Mouse (Mus musculus) spleen, postnatal 36 days (tissue): Measurements from ENCODE around the gene Ell2.

Experiments
- DNase-seq, 2 experiments: peaks; one replicate each; pipeline ENCODE4 v3.0.0; 2022; ENCODE audit warnings: low spot score in 2 of 2, mixed read lengths in 1 of 2

The Ell2 gene

DNA sequence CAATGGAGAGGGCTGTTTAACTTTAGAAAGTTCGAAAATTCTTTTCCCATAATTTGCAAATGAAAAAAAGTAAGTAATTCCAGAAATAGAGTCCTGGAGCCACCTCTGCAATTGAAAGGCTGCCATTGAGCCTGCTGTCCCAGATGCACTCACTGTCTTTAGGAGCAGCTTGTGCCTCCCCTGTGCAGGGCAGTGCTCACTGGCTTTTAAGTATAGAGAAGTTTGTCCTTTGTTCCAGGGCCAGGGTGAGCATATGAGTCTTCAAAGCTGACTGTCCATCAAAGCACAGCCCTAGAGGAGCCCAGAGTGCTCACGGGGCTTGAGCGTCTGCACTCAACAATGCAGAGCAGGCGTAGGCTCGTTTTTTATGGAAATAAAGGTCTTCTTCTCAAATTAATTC is 59.7 kb downstream of the Ell2 start:
- no peak for DNase-seq

DNA sequence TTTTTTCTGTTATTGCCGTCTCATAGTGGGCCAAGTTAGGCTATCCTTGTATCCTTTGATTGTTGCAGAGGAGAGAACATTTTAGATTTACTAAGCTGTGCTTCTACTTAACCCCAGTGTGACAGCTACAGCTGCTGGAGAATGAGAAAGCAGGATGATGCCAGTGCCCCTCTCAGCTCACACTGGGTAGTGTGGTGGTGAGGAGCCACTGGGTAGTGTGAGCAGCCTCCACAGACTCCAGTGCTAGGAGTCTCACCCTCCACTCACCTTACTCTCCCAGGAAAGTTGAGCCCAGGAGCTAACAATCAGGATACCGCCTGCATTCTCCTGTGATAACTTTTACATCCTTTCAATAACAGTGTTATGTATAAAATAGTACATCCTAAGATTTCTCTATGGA is 60.4 kb downstream of the Ell2 start:
- DNase-seq, result no peak

DNA sequence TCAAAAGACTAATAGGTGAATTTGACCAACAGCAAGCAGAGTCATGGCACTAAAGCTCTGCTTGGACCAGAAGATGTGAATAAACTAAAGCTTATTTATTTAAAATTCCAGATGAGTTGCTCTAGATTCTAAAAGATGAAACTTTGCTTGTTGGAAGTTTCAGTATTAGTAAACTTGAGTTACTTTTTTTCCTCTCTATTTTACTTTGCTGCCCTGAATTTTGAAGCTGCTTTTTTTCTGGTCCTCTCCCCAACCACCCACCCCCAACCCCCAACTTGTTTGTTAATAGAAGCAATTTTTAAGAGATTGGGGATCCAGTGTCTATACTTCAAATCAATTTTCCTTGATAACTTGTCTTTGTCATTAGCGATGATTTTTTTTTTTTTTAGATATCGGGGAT is 64.2 kb downstream of the Ell2 start:
- DNase-seq, result no peak

DNA sequence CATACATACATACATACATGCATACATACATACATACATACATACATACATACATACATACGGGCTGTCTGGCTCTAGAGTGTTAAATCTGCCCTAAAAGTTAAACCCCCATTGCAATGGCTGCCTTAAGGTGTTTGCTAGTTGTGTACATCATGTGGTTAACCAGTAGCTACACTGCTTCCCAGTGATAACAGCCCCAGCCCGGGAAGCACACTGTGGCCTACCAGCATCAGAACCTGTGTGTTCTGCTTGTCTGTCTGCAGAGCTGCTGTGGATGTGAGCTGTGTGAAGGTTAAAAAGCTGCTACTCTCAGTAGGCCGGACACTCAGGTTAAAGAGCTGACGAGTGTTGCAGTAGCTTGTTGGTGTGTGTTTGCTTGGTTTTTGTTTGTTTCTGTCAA is 64.8 kb downstream of the Ell2 start:
- no peak for DNase-seq

GRCm38 (mm10) chr13:75771984-75772730 is 65.6 kb downstream of the Ell2 start:
- DNase-seq, result no peak

DNA sequence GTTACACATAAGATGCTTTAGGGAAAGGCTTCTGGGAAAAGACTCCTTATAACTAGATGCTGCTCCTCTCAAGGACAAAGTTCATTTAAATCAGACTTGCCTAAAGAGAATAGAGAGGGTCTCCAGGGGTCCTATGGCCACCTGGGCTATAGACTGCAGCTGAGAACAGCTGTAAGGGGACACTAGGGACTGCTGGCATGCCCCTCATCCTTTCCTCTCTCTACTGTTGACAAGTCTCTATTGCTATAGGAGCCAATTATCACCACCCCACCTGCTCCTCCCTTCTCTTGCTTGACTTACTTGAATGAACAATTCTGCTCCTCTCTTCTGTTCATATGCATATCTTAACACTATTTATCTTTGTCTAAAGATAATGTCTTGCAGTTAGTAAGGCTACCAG is 69.4 kb downstream of the Ell2 start:
- DNase-seq, result no peak

GRCm38 (mm10) chr13:75776692-75777091 is 70.1 kb downstream of the Ell2 start:
- no peak for DNase-seq

DNA sequence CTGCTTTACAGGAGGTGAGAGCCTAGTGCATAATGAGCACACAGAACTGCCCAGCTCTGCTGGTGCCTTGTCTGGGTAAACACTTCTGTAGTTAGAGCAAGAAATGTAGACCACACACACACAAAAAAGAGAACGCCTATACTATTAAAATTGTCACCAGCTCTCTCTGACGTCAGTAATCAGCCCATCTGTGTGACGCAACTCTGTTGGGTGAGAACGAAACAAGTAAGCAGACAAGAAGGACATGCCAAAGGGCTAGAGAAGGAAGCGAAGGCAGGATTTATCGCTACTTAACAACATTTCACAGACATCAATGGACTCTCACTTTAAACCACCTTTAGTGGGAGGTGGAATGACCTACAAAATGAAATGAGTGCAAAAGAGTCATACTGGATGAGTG is 71.6 kb downstream of the Ell2 start:
- DNase-seq, result no peak

DNA sequence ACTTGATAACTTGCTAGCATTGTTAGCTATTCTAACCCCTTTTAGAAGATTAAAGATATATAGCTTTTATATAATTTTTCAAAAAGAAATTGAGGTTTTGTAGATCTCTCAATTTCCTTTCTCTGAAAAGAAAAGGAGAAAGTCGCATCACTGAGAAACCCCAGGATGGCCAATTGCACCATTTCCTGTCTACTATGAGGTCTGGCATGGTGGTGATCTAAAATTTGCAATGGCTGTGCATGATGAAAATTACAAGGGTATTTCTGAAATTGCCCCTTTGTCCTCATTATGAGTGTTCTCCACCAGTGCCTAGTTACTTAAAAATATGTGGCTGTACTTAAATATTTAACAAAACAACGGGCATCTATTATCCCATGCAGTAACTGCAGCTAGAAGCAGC is 72.6 kb downstream of the Ell2 start:
- no peak for DNase-seq

DNA sequence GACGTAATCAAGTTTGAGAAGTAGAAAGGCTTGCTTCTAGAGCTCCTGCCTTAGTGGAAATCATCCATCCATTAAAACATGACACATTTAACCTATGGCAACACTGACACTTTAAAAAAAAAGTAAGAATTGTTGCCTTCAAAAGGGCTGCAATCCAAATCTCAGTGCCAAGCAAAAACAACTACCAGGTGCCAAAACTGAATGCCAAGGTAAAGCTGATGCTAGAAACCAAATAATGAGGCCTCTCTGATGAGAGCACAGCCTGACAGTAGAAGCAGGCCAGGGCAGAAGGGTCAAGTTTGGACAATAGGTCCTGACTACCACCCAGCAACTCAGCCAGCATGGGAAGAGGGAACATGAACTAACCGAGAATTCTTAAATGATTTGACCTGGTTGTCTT is 73.5 kb downstream of the Ell2 start:
- no peak for DNase-seq

DNA sequence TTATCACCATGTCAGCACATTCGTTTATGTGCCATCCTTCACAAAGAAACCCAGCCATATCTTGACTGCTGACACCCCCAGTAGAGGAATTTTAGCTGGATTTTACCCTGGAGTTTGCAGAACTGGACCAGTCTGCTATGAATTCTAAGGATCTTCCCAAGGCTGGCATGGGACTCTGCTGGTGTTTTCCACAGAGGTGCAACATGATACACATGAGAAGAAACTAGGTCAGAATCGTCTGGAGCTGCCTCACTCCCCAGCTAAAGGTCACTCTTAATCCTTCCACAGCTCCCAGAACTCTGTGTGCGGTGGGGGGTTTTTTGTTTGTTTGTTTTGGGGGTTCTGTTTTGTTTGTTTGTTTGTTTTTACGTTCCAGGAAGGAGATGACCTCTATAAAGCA is 79.2 kb downstream of the Ell2 start:
- no peak for DNase-seq

- no peak for DNase-seq
Observed at GRCm38 (mm10) chr13:75786264-75786663, 79.7 kb downstream of the Ell2 start.

DNA sequence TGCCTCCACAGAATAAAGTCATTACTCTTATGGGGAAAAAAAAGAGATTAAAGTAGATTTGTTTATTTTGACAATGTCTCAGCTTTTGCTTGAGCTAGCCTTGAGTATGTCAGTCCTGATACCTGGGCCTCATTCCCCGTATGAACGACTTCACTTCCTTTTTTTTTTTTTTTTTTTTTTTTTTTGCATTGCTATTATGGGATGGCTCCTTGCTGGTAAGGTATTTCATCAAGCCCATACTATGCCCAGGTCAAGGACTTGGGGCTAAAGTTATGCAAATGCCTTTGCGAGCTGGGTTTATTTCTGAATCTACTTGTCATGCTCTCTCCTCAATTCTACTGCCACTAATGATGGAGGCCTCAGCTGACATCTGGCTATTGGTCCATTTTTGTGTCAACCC is 80.8 kb downstream of the Ell2 start:
- DNase-seq, result no peak

GRCm38 (mm10) chr13:75788178-75788577 is 81.6 kb downstream of the Ell2 start:
- DNase-seq, result no peak

GRCm38 (mm10) chr13:75789061-75789834 is 82.7 kb downstream of the Ell2 start:
- DNase-seq, result no peak

DNA sequence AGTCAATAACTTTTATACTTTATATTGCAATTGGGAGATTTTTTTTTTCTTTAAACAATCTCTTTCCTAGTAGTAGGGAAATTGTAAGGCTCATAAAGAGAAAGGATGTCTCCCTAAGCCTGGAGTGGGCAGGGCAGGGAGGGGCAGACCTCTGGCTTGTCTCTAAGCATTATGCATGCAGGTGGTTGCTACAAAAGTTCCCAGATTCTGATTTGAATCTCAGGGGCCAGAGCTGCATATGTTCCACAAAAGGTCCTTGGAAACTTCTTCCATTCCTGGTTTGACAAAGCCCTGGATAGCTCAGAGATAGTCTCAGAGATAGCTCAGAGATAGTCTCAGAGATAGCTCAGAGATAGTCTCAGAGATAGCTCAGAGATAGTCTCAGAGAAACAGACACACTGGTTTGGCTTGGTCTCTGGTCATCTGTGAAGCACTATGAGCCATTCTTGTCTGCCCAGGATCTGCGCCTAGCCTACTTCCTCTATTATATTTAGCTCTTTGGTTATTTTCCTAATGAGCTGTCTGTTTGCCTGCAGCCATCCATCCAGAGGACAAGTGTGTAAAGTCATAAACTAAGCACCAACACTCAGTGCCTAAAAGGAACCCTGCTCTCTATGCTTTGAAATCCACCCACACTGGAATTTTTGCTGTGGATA is 84.1 kb downstream of the Ell2 start:
- DNase-seq, result no peak

DNA sequence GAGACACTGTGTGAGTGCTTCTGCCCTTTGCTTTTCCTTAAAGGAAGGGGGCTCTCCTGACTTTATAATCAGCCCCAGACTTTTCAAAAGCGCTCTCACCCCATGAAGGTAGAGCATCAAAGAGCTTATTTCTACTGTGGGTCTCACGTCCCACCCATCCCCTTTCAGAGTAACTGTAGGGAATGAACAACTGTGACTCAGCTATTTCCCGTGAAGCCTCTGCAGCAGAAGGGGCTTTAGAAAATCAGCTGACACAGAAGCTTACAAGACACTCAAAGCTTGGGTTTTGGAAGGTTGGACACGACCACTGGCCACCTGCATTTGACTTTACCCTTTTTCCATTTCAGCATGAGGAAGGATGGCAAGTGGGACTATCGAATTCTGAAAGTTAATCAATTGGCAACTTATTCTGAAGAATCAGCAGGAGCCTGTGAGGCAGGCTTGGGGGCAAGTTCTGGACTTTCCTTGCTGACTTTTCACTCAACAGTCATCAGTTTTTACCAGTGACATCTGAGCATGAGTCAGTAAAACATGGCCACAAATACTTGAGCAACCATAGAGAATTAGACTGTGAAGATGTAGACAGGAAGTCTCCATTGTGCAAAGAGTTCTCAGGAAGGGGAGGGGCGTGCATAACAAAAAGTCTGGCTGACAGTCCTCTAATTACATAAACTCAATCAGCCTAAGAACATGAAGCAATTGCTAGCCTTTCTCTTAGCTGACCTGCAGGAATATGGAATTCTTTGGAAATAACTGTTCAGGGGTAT is 87.5 kb downstream of the Ell2 start:
- peak in 1 of 2 experiments; percentile 20 for DNase-seq

DNA sequence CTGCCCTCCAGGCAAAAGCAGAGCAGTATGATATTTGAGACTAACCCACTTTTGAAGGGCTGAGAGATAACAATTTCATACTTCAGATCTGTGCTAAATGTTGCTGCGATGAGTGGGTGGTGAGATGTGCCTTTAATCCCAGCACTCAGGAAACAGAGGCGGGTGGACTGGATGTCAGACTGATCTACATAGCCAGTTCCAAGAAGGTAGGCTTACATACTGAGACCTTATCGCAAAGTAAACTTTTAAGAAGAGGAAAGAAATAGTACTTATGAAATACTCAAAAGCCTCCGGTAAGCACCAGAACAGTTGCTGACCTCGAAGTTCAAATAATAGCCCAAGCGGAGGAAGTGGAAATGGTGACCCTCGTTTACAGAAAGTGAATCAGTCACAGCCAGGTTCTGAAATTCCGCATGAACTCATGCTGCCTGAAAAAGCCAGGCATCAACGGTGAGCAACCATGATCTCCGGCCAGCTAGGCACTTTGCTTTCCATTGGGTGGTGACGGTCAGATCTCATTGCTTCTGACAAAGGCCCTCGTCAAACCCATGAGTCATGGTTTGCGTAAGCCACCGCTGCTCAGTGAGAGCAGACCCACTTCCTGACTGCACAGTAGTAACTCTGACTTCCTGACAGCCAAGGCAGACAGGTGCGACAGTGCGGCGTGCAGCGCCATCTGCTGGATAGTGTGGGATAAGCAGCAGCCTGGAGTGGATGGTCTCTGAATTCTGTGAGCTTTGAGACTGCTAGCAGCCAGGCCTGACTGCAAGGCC is 91.0 kb downstream of the Ell2 start:
- DNase-seq, result peak; percentile 87 to 89

- DNase-seq, result peak; percentile 55 to 58
Observed at GRCm38 (mm10) chr13:75798413-75799302, 92.1 kb downstream of the Ell2 start.

GRCm38 (mm10) chr13:75799421-75799820 is 92.9 kb downstream of the Ell2 start:
- no peak for DNase-seq
